Mouse (Mus musculus) brain, embryonic 14.5 days (tissue): ENCODE results near the gene Nlgn1.

ENCODE experiments used
- CTCF ChIP-seq: fragments of 200-500 bp; IDR thresholded peaks from 2 replicates; pipeline ENCODE4 v1.5.1; 2012; ENCODE audit warnings: inconsistent platforms, mild to moderate bottlenecking, moderate library complexity, borderline replicate concordance; ENCODE audit not compliant: insufficient read depth, insufficient read length; ENCODE audit errors: extremely low read depth
- POLR2A ChIP-seq: fragments of 200-500 bp; IDR thresholded peaks from 2 replicates; pipeline ENCODE4 v1.6.1; 2012; ENCODE audit warnings: mild to moderate bottlenecking, inconsistent platforms, borderline replicate concordance; ENCODE audit not compliant: poor library complexity, insufficient read depth, insufficient read length, severe bottlenecking; ENCODE audit errors: extremely low read depth

DNA sequence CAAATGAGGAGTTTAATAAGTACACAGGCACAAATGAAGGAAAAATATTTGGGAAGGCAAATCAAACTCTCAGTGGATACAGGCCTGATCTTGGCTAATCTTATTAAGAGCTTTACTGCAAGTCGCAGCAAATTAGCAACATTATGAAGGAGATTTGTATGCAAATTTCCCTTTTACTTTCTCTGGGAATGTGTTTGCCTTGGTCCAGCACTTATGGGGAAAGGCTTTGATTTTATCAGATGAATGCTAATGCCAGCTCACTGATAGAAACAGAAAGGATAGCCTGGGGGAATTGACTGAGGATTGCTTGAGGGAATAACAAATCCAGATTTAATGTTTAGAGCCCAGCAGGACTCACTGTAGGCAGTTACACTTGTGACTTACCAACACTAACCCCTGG lies 725.7 kb downstream of the Nlgn1 start:
- TF ChIP-seq CTCF (no peak), POLR2A (no peak)
